Comparison of ENCODE assay signal across 7 mouse cellular contexts in the genomic region with DNA sequence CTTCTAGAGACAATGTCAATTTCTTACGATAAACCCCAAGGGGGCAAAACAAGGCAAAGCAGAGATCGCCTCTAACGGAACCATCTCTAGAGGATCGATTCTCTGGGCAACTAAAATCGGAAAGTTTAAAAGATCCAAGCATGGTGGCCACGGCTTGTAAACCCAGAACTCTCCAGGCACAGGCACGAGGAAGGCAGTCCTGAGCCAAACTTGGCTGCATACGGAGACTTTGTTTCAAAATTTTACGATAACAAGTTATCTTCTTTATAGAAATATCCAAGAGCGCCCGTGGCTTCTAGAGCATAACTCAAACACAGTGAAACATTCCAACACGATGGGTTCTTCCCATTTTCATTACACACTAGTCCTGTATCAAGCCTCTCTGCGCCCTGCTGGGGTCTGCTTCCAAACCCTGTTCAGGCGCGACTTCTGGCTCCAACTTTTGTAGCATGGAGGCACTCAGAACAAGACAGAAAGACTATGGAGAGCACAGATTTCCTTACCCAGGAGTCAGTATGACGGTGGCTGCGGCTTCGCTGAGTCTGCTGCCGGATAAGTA. TPM values are rescaled to one million over a fixed set of nuclear protein-coding genes. Genes with fewer than 3 reads are reported as not detected.
DNase-seq lines count a peak whose midpoint lies in the region; ATAC-seq lines count a peak whose summit lies in the region.

No protein-coding gene starts in this region.

- DNase-seq in lung, postnatal 4 days = no peak
- no peak for DNase-seq in forebrain, embryonic 11.5 days (ENCODE audit: low spot score)
- DNase-seq in adrenal gland, adult 8-10 months = no peak

- peak overlapping the region; percentile 97 for H3K4me2 ChIP-seq in lung, embryonic 16.5 days (ENCODE audit: low read depth, low read length)
- peak overlapping the region; percentile 71 for H3K4me2 ChIP-seq in forebrain, embryonic 11.5 days (ENCODE audit: low read depth, low read length, severe bottlenecking)
- peak overlapping the region; percentile 79 for H3K4me2 ChIP-seq in limb, embryonic 15.5 days
- H3K4me2 ChIP-seq in stomach, embryonic 15.5 days = peak overlapping the region; percentile 82

- no peak for ATAC-seq in lung, embryonic 16.5 days (ENCODE audit: low read depth)
- ATAC-seq in forebrain, embryonic 11.5 days (replicated peaks; ENCODE audit: low FRiP score) = no peak; the same call in 1 of the 2 replicates
- ATAC-seq in limb, embryonic 15.5 days (ENCODE audit: insufficient number of reproducible peaks, low FRiP score, low TSS enrichment, low read depth) = no peak
- ATAC-seq in stomach, embryonic 15.5 days (ENCODE audit: insufficient read depth, low FRiP score, low read depth) = no peak
- no peak; the same call in 1 of the 2 replicates for ATAC-seq in cerebellum, adult (ENCODE audit: insufficient number of reproducible peaks, low FRiP score, low TSS enrichment)

- H3K4me1 ChIP-seq in lung, embryonic 16.5 days (replicated peaks; ENCODE audit: control insufficient read depth, insufficient read depth, low read length) = peaks cover 7% of the 10 kb centered on the region; the same call in 1 of the 2 replicates
- peaks cover 3% of the 10 kb centered on the region; the same call in 1 of the 2 replicates for H3K4me1 ChIP-seq in forebrain, embryonic 11.5 days (replicated peaks; ENCODE audit: control insufficient read depth, insufficient read depth, low read length)
- peaks cover 3% of the 10 kb centered on the region; the same call in 1 of the 2 replicates for H3K4me1 ChIP-seq in limb, embryonic 15.5 days
- H3K4me1 ChIP-seq in stomach, embryonic 15.5 days = peaks cover 6% of the 10 kb centered on the region; the same call in 1 of the 2 replicates

- peak overlapping the region; percentile 82 for H3K9ac ChIP-seq in lung, embryonic 16.5 days (ENCODE audit: low read length)
- peak overlapping the region; percentile 75 for H3K9ac ChIP-seq in forebrain, embryonic 11.5 days (ENCODE audit: low read length)
- H3K9ac ChIP-seq in limb, embryonic 15.5 days = peak overlapping the region; percentile 85
- peak overlapping the region; percentile 44 for H3K9ac ChIP-seq in stomach, embryonic 15.5 days

- H3K27ac ChIP-seq in lung, embryonic 16.5 days (ENCODE audit: low read length) = peak overlapping the region; percentile 48
- H3K27ac ChIP-seq in forebrain, embryonic 11.5 days (ENCODE audit: low read depth, low read length) = no peak overlapping the region
- H3K27ac ChIP-seq in limb, embryonic 15.5 days = peak overlapping the region; percentile 82
- peak overlapping the region; percentile 78 for H3K27ac ChIP-seq in stomach, embryonic 15.5 days

- no peaks in the 10 kb centered on the region for H3K27me3 ChIP-seq in lung, embryonic 16.5 days (ENCODE audit: control insufficient read depth, insufficient read depth, low read depth, low read length)
- no peaks in the 10 kb centered on the region for H3K27me3 ChIP-seq in forebrain, embryonic 11.5 days (ENCODE audit: control insufficient read depth, insufficient read depth, low read length)
- H3K27me3 ChIP-seq in limb, embryonic 15.5 days = no peaks in the 10 kb centered on the region
- H3K27me3 ChIP-seq in stomach, embryonic 15.5 days (replicated peaks) = no peaks in the 10 kb centered on the region

- H3K36me3 ChIP-seq in lung, embryonic 16.5 days (ENCODE audit: control insufficient read depth, insufficient read depth, low read length) = peaks cover 22% of the 10 kb centered on the region
- H3K36me3 ChIP-seq in forebrain, embryonic 11.5 days (ENCODE audit: control insufficient read depth, insufficient read depth, low read length) = peaks cover 7% of the 10 kb centered on the region; the same call in 1 of the 2 replicates
- peaks cover 35% of the 10 kb centered on the region for H3K36me3 ChIP-seq in limb, embryonic 15.5 days
- peaks cover 29% of the 10 kb centered on the region for H3K36me3 ChIP-seq in stomach, embryonic 15.5 days

- peak overlapping the region; percentile 81 for H3K4me3 ChIP-seq in lung, embryonic 16.5 days (ENCODE audit: low read length)
- H3K4me3 ChIP-seq in forebrain, embryonic 11.5 days (ENCODE audit: low read depth, low read length) = peak overlapping the region; percentile 84
- peak overlapping the region; percentile 88 for H3K4me3 ChIP-seq in limb, embryonic 15.5 days
- H3K4me3 ChIP-seq in stomach, embryonic 15.5 days (replicated peaks) = peak overlapping the region; percentile 74

- H3K9me3 ChIP-seq in lung, embryonic 16.5 days (ENCODE audit: control insufficient read depth, low read length) = no peaks in the 10 kb centered on the region
- no peaks in the 10 kb centered on the region for H3K9me3 ChIP-seq in forebrain, embryonic 11.5 days (ENCODE audit: control insufficient read depth, low read length)
- H3K9me3 ChIP-seq in limb, embryonic 15.5 days = no peaks in the 10 kb centered on the region
- no peaks in the 10 kb centered on the region for H3K9me3 ChIP-seq in stomach, embryonic 15.5 days

- WGBS in lung, embryonic 16.5 days = 2% methylated on average over 19 of the region's 19 CpGs
- 3% methylated on average over 19 of the region's 19 CpGs for WGBS in forebrain, embryonic 11.5 days
- WGBS in limb, embryonic 15.5 days = 3% methylated on average over 19 of the region's 19 CpGs
- 3% methylated on average over 19 of the region's 19 CpGs for WGBS in stomach, embryonic 15.5 days

RNA-seq across cellular contexts. Expression of gene Lsg1, which starts 0.4 kb away (rescaled TPM):
- 55.1 and 57.1 TPM in 2 replicates for polyA plus RNA-seq in lung, embryonic 16.5 days (2015; fragmentation: Nextera tagmentation; extraction: Ambion mirVana)
- 77.4 and 80.7 TPM in 2 replicates for polyA plus RNA-seq in forebrain, embryonic 11.5 days (2014; fragmentation: Nextera tagmentation; extraction: Ambion mirVana)
- 57.2 and 66.1 TPM in 2 replicates for polyA plus RNA-seq in limb, embryonic 15.5 days (2015; fragmentation: Nextera tagmentation; extraction: Ambion mirVana)
- 56.1 and 61.4 TPM in 2 replicates for polyA plus RNA-seq in stomach, embryonic 15.5 days (2015; fragmentation: Nextera tagmentation; extraction: Ambion mirVana)
- 10 to 100 TPM; 36.7 to 47.3 (median 40.5) TPM for total RNA-seq in adrenal gland, adult 8-10 months (2022)

RNA-seq across cellular contexts. Expression of gene Fam43a, which starts 12.5 kb away (rescaled TPM):
- polyA plus RNA-seq in lung, embryonic 16.5 days (2015; fragmentation: Nextera tagmentation; extraction: Ambion mirVana) = 23.0 and 24.3 TPM in 2 replicates
- 5.7 and 6.8 TPM in 2 replicates for polyA plus RNA-seq in forebrain, embryonic 11.5 days (2014; fragmentation: Nextera tagmentation; extraction: Ambion mirVana)
- polyA plus RNA-seq in limb, embryonic 15.5 days (2015; fragmentation: Nextera tagmentation; extraction: Ambion mirVana) = 23.2 and 25.6 TPM in 2 replicates
- polyA plus RNA-seq in stomach, embryonic 15.5 days (2015; fragmentation: Nextera tagmentation; extraction: Ambion mirVana) = 16.8 and 19.4 TPM in 2 replicates
- total RNA-seq in adrenal gland, adult 8-10 months (2022) = 10 to 100 TPM; 36.5 to 45.0 (median 38.5) TPM

RNA-seq across cellular contexts. Expression of gene Tmem44, which starts 36.4 kb away (rescaled TPM):
- polyA plus RNA-seq in lung, embryonic 16.5 days (2015; fragmentation: Nextera tagmentation; extraction: Ambion mirVana) = 23.5 and 23.8 TPM in 2 replicates
- polyA plus RNA-seq in forebrain, embryonic 11.5 days (2014; fragmentation: Nextera tagmentation; extraction: Ambion mirVana) = 26.3 and 30.4 TPM in 2 replicates
- 17.1 and 18.8 TPM in 2 replicates for polyA plus RNA-seq in limb, embryonic 15.5 days (2015; fragmentation: Nextera tagmentation; extraction: Ambion mirVana)
- polyA plus RNA-seq in stomach, embryonic 15.5 days (2015; fragmentation: Nextera tagmentation; extraction: Ambion mirVana) = 11.7 and 13.6 TPM in 2 replicates
- 1 to 10 TPM; 3.7 to 9.3 (median 5.8) TPM for total RNA-seq in adrenal gland, adult 8-10 months (2022)
